Mouse (Mus musculus) stomach, embryonic 14.5 days (tissue): ENCODE measurements at regions not wholly inside any gene's neighbourhood (a gene's known extent, or its start where the extent isn't known, plus 50 kb on each side); places are given as distances from the start of the nearest gene placed in this dataset.

ENCODE experiments used
- ATAC-seq: fragments of 200-750 bp; cut with Nextera tagmentation; 2 replicates; pipeline ENCODE4 v1.8.0; 2017; ENCODE audit warnings: low read depth, moderate TSS enrichment; ENCODE audit not compliant: insufficient number of reproducible peaks, insufficient read depth, low FRiP score
- H3K27ac ChIP-seq: fragments of 300-500 bp; sonication (generic); 2 replicates; pipeline ENCODE4 v1.5.1; 2014; ENCODE audit warnings: mild to moderate bottlenecking, low read length, moderate library complexity, mixed read lengths
- H3K27me3 ChIP-seq: fragments of 300-500 bp; sonication (generic); 2 replicates; pipeline ENCODE4 v1.6.1; 2014; ENCODE audit warnings: low read length, control low read depth, mixed read lengths; ENCODE audit not compliant: control insufficient read depth, insufficient read depth
- H3K36me3 ChIP-seq: fragments of 300-500 bp; sonication (generic); 2 replicates; pipeline ENCODE4 v1.6.1; 2014; ENCODE audit warnings: mild to moderate bottlenecking, control low read depth, low read length, moderate library complexity, mixed read lengths; ENCODE audit not compliant: control insufficient read depth, insufficient read depth
- H3K4me1 ChIP-seq: fragments of 300-500 bp; sonication (generic); 2 replicates; pipeline ENCODE4 v1.6.1; 2014; ENCODE audit warnings: low read length, control low read depth, mixed read lengths; ENCODE audit not compliant: control insufficient read depth, insufficient read depth
- H3K4me2 ChIP-seq: fragments of 300-500 bp; sonication (generic); replicated peaks from 2 replicates; pipeline ENCODE4 v1.6.1; 2014; ENCODE audit warnings: low read depth, low read length, control low read depth
- H3K4me3 ChIP-seq: fragments of 300-500 bp; sonication (generic); 2 replicates; pipeline ENCODE4 v1.5.1; 2014; ENCODE audit warnings: low read depth, low read length, control low read depth
- H3K9ac ChIP-seq: fragments of 300-500 bp; sonication (generic); replicated peaks from 2 replicates; pipeline ENCODE4 v1.6.1; 2014; ENCODE audit warnings: low read depth, mild to moderate bottlenecking, control low read depth, low read length, moderate library complexity, mixed read lengths
- H3K9me3 ChIP-seq: fragments of 300-500 bp; sonication (generic); 2 replicates; pipeline ENCODE4 v1.6.1; 2016; ENCODE audit warnings: low read depth, low read length, control low read depth; ENCODE audit not compliant: control insufficient read depth
- whole genome bisulfite sequencing: fragments of 180-500 bp; shearing (Covaris S2); extraction: QIAGEN DNeasy Blood & Tissue Kit; methylation state at CpG from one replicate; pipeline ENCODE4 v1.1.7; 2014; 5-methylcytosine and 5-hydroxymethylcytosine counted together

DNA sequence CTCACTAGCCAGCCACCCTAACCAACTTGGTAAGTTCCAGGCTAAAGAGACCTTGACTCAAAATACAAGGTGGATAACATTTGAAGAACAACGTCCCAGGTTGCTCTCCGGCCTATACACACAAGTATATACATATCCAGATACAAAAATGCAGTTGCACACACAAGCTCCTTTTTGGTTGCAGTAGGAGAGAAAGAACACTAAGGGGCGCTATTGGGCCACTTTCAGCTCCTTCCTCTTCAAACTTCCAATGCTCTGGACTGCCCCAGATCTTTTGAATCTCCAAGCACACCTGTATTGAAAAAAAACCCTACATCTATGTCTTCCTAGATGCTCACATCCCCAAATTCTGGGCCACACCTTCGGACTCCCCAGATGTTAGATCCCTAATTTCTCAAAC lies 141.1 kb downstream of the Tfcp2l1 start:
- H3K4me2 ChIP-seq: no peak overlapping the region
- ATAC-seq: no peak
- no peaks in the 10 kb centered on the region for H3K36me3 ChIP-seq
- no peaks in the 10 kb centered on the region for H3K9me3 ChIP-seq
- no peaks in the 10 kb centered on the region for H3K27me3 ChIP-seq
- H3K4me3 ChIP-seq: no peak overlapping the region
- no peak overlapping the region for H3K9ac ChIP-seq
- no peak overlapping the region for H3K27ac ChIP-seq
- WGBS: 19% methylated on average over 4 of the region's 4 CpGs
- no peaks in the 10 kb centered on the region for H3K4me1 ChIP-seq

- Histone ChIP-seq H3K27me3 (no peaks in the 10 kb centered on the region), H3K27ac (no peak overlapping the region), H3K36me3 (no peaks in the 10 kb centered on the region), H3K4me2 (no peak overlapping the region), H3K9me3 (no peaks in the 10 kb centered on the region), H3K4me3 (no peak overlapping the region), H3K9ac (no peak overlapping the region), H3K4me1 (peaks cover 7% of the 10 kb centered on the region; the same call in 1 of the 2 replicates)
- WGBS: 24% methylated on average over 9 of the region's 9 CpGs
- no peak for ATAC-seq
These were observed 144.5 kb downstream of the Tfcp2l1 start for GRCm38 (mm10) chr1:118772261-118772660.

- ATAC-seq: peak; percentile 47; the same call in 1 of the 2 replicates
- no peaks in the 10 kb centered on the region for H3K9me3 ChIP-seq
- 26% methylated on average over 10 of the region's 10 CpGs for WGBS
These were observed 149.1 kb downstream of the Tfcp2l1 start for GRCm38 (mm10) chr1:118776594-118777441.

More at GRCm38 (mm10) chr1:118776594-118777441, 149.1 kb downstream of the Tfcp2l1 start:
- Histone ChIP-seq H3K9ac (no peak overlapping the region), H3K4me3 (no peak overlapping the region), H3K36me3 (no peaks in the 10 kb centered on the region), H3K27me3 (no peaks in the 10 kb centered on the region), H3K27ac (no peak overlapping the region), H3K4me2 (no peak overlapping the region), H3K4me1 (peaks cover 7% of the 10 kb centered on the region; the same call in 1 of the 2 replicates)
